Mouse (Mus musculus): ENCODE results near the gene Cyp26c1. TPM values are rescaled to one million over a fixed set of nuclear protein-coding genes. Genes with fewer than 3 reads are reported as not detected.

Gene Cyp26c1
- polyA plus RNA-seq, 1 experiment from 2014 or later = not detected

DNA sequence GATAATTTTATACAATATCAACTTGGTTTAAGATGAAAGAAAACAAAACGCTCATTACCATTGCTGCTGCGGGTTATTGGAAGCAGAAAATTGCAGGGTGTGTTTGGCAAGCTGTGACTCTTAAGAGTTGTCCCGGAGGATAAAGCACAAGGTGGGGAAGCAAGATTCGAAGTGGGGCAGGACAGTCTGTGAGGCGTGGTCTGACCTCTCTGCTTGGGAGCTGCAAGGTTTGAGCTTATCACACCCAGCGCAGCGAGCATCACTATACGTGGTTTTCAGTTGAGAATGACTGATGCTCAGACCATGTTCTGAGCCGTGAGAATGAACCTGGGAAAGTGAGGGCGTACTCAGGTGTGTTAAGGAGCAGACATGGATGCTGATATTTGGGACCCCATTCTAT is 29.3 kb downstream of the Cyp26c1 start:
- 78% methylated on average over 10 of the region's 10 CpGs for WGBS
- Histone ChIP-seq H3K4me2 (ENCODE audit: low read depth) (no peak overlapping the region), H3K9me3 (ENCODE audit: control insufficient read depth, low read length) (no peaks in the 10 kb centered on the region), H3K27me3 (ENCODE audit: control insufficient read depth, insufficient read depth, low read length) (no peaks in the 10 kb centered on the region), H3K4me1 (ENCODE audit: control insufficient read depth, insufficient read depth, low read length) (no peaks in the 10 kb centered on the region), H3K4me3 (ENCODE audit: low read depth, low read length) (no peak overlapping the region), H3K36me3 (ENCODE audit: control insufficient read depth, insufficient read depth, low read length) (no peaks in the 10 kb centered on the region), H3K9ac (ENCODE audit: low read length) (no peak overlapping the region), H3K27ac (ENCODE audit: low read depth, low read length) (no peak overlapping the region)
- ATAC-seq (ENCODE audit: insufficient read depth, low FRiP score, low TSS enrichment) = no peak
- no peak for DNase-seq (ENCODE audit: low spot score)

DNA sequence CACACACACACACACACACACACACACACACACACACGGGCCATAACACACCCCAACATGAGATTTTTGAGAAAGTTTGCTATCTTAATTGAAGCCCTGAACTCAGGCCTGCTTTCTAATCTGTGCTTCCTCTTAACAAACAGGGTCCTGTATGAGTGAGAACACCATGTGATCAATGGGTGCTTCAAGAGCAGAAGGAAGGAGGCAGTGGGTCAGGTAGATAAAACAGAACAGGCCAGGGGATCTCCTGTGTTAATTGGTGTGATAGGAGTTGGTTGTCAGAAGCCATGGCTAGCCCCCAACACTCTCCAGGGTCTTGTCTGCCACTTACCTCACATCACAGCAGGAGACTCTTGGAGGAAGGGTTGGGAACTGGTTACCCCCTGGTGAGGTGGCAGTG is 30.6 kb downstream of the Cyp26c1 start:
- no peaks in the 10 kb centered on the region for H3K4me1 ChIP-seq (ENCODE audit: control insufficient read depth, insufficient read depth, low read length)
- H3K27ac ChIP-seq (ENCODE audit: low read depth, low read length) = no peak overlapping the region
- no peak overlapping the region for H3K4me3 ChIP-seq (ENCODE audit: low read depth, low read length)
- DNase-seq (ENCODE audit: low spot score) (no peak), ATAC-seq (ENCODE audit: insufficient read depth, low FRiP score, low TSS enrichment) (no peak)
- WGBS = 75% methylated on average over 1 of the region's 1 CpGs
- no peak overlapping the region for H3K4me2 ChIP-seq (ENCODE audit: low read depth)
- H3K9me3 ChIP-seq (ENCODE audit: control insufficient read depth, low read length) = no peaks in the 10 kb centered on the region
- no peaks in the 10 kb centered on the region for H3K36me3 ChIP-seq (ENCODE audit: control insufficient read depth, insufficient read depth, low read length)
- H3K27me3 ChIP-seq (ENCODE audit: control insufficient read depth, insufficient read depth, low read length) = no peaks in the 10 kb centered on the region
- no peak overlapping the region for H3K9ac ChIP-seq (ENCODE audit: low read length)

DNA sequence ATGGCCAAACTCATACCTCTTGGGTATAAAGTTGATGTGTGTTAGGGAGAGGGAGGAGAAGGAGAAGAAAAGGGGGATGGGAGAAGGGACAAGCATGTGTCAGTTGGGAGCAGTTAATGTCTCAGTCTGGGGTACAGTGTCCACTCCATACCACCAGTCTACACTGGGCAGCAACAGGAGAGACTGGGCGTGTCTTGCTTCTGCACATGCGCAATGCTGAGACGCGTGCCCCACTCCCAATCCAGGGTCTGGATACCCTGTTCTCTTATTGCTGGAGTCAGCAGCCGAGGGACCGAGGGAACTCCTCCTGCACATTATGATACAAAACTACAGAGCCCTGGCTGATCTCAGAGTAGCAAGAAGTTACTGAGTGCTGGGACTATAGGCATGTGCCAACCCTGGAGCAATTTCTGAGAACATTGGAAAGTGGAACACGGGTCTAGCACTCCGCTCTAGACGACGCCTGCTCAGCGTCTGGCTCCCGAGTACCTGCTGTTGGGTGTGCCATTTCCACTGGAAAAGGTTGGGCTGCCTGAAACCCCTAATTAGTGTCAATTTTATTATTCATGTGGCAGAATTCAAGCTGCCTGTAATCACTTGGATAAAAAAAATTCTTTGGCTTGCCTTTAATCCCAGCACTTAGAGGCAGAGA is 31.3 kb downstream of the Cyp26c1 start:
- ATAC-seq (ENCODE audit: insufficient read depth, low FRiP score, low TSS enrichment) (no peak), DNase-seq (ENCODE audit: low spot score) (no peak)
- Histone ChIP-seq H3K27ac (ENCODE audit: low read depth, low read length) (no peak overlapping the region), H3K27me3 (ENCODE audit: control insufficient read depth, insufficient read depth, low read length) (no peaks in the 10 kb centered on the region), H3K9me3 (ENCODE audit: control insufficient read depth, low read length) (no peaks in the 10 kb centered on the region), H3K4me2 (ENCODE audit: low read depth) (no peak overlapping the region), H3K4me3 (ENCODE audit: low read depth, low read length) (no peak overlapping the region), H3K36me3 (ENCODE audit: control insufficient read depth, insufficient read depth, low read length) (no peaks in the 10 kb centered on the region), H3K4me1 (ENCODE audit: control insufficient read depth, insufficient read depth, low read length) (no peaks in the 10 kb centered on the region), H3K9ac (ENCODE audit: low read length) (no peak overlapping the region)
- 88% methylated on average over 12 of the region's 12 CpGs for WGBS

DNA sequence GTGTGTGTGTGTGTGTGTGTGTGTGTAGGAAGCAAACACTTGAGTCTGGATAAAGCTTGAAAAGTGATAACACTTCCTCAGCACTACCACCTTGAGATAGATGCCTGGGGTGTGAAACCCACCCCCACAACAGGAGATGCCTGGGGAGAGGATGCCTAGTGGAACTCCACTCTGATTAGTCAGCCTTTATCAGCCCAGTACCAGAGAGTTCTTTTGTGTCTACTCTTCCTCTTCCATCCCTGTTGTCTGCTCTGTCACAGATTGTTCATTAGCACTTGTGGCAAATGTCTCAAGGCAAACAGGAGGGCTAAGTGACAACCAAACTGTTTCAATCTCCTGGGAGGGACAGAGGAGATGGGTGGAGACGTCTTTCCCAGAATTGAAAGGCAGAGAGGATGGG is 33.8 kb downstream of the Cyp26c1 start:
- Histone ChIP-seq H3K27me3 (ENCODE audit: control insufficient read depth, insufficient read depth, low read length) (no peaks in the 10 kb centered on the region), H3K4me3 (ENCODE audit: low read depth, low read length) (no peak overlapping the region), H3K4me1 (ENCODE audit: control insufficient read depth, insufficient read depth, low read length) (no peaks in the 10 kb centered on the region), H3K9ac (ENCODE audit: low read length) (no peak overlapping the region), H3K9me3 (ENCODE audit: control insufficient read depth, low read length) (no peaks in the 10 kb centered on the region), H3K4me2 (ENCODE audit: low read depth) (no peak overlapping the region), H3K27ac (ENCODE audit: low read depth, low read length) (no peak overlapping the region), H3K36me3 (ENCODE audit: control insufficient read depth, insufficient read depth, low read length) (no peaks in the 10 kb centered on the region)
- ATAC-seq (ENCODE audit: insufficient read depth, low FRiP score, low TSS enrichment) = no peak
- 33% methylated on average over 1 of the region's 1 CpGs for WGBS
- DNase-seq (ENCODE audit: low spot score) = no peak

DNA sequence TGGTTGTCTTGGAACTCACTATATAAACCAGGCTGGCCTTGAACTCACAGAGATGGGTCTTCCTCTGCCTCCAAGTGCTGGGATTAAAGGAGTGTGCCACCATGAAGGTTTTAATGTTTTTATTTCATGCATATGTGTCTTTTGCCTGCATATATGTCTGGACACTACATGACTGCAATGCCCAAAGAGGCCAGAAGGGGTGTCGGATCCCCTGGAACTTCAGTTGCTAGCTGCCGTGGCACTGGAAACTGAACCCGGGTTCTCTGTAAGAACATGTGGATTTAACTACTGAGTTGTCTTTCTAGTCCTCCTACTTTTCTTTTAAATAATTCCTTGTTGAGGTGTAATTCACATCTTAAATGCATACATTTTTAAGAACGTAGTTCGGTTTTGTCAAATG is 39.2 kb downstream of the Cyp26c1 start:
- Histone ChIP-seq H3K4me1 (ENCODE audit: control insufficient read depth, insufficient read depth, low read length) (no peaks in the 10 kb centered on the region), H3K27me3 (ENCODE audit: control insufficient read depth, insufficient read depth, low read length) (no peaks in the 10 kb centered on the region), H3K9ac (ENCODE audit: low read length) (no peak overlapping the region), H3K27ac (ENCODE audit: low read depth, low read length) (no peak overlapping the region), H3K4me2 (ENCODE audit: low read depth) (no peak overlapping the region), H3K9me3 (ENCODE audit: control insufficient read depth, low read length) (no peaks in the 10 kb centered on the region), H3K36me3 (ENCODE audit: control insufficient read depth, insufficient read depth, low read length) (no peaks in the 10 kb centered on the region), H3K4me3 (ENCODE audit: low read depth, low read length) (no peak overlapping the region)
- DNase-seq (ENCODE audit: low spot score) = no peak
- no peak for ATAC-seq (ENCODE audit: insufficient read depth, low FRiP score, low TSS enrichment)
- WGBS = 96% methylated on average over 5 of the region's 5 CpGs

DNA sequence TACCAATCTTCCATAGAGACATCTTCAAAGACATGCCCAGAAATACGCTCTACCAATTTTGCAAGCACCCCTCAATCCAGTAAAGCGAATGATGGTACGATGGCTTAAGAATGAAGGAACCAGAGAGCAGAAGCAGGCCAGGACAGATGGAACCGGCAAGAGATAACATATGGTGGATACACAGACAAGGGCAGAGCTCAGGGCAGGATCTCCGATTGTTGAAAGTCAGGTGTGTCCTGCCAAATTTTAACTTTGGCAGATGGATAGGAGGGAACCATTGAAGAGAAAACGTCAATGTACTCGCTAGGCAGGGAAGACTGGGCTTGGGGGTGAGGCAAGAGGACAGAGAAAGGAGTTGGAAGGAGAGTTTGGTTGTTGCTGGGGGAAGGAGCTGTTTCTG is 41.2 kb downstream of the Cyp26c1 start:
- ATAC-seq (ENCODE audit: insufficient read depth, low FRiP score, low TSS enrichment) (no peak), DNase-seq (ENCODE audit: low spot score) (no peak)
- WGBS = 88% methylated on average over 7 of the region's 7 CpGs
- H3K9ac ChIP-seq (ENCODE audit: low read length) = no peak overlapping the region
- no peak overlapping the region for H3K4me2 ChIP-seq (ENCODE audit: low read depth)
- H3K27me3 ChIP-seq (ENCODE audit: control insufficient read depth, insufficient read depth, low read length) = no peaks in the 10 kb centered on the region
- H3K27ac ChIP-seq (ENCODE audit: low read depth, low read length) = no peak overlapping the region
- no peaks in the 10 kb centered on the region for H3K36me3 ChIP-seq (ENCODE audit: control insufficient read depth, insufficient read depth, low read length)
- no peaks in the 10 kb centered on the region for H3K9me3 ChIP-seq (ENCODE audit: control insufficient read depth, low read length)
- H3K4me1 ChIP-seq (ENCODE audit: control insufficient read depth, insufficient read depth, low read length) = no peaks in the 10 kb centered on the region
- H3K4me3 ChIP-seq (ENCODE audit: low read depth, low read length) = no peak overlapping the region

DNA sequence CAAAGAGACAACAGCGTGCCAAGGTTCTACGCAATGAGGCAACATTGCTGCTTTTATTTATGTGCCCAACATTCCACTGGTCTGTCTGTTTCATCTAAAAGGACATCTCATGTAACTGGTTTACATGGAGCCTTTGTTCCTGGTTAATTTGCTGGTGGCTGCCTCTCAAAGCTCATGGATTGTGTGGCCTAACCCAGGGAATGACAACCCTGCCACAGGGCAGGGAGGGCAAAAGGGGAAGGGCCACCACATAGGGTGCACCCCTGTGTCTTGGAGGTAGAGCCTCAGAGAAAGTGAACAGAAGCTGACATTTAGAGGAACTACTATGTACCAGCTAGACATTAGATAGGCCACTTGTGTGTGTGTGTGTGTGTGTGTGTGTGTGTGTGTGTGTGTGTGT is 42.0 kb downstream of the Cyp26c1 start:
- no peaks in the 10 kb centered on the region for H3K9me3 ChIP-seq (ENCODE audit: control insufficient read depth, low read length)
- no peaks in the 10 kb centered on the region for H3K4me1 ChIP-seq (ENCODE audit: control insufficient read depth, insufficient read depth, low read length)
- no peak overlapping the region for H3K4me2 ChIP-seq (ENCODE audit: low read depth)
- WGBS = 97% methylated on average over 2 of the region's 2 CpGs
- no peak overlapping the region for H3K9ac ChIP-seq (ENCODE audit: low read length)
- H3K36me3 ChIP-seq (ENCODE audit: control insufficient read depth, insufficient read depth, low read length) = no peaks in the 10 kb centered on the region
- no peak overlapping the region for H3K27ac ChIP-seq (ENCODE audit: low read depth, low read length)
- no peaks in the 10 kb centered on the region for H3K27me3 ChIP-seq (ENCODE audit: control insufficient read depth, insufficient read depth, low read length)
- H3K4me3 ChIP-seq (ENCODE audit: low read depth, low read length) = no peak overlapping the region
- ATAC-seq (ENCODE audit: insufficient read depth, low FRiP score, low TSS enrichment) (no peak), DNase-seq (ENCODE audit: low spot score) (no peak)

DNA sequence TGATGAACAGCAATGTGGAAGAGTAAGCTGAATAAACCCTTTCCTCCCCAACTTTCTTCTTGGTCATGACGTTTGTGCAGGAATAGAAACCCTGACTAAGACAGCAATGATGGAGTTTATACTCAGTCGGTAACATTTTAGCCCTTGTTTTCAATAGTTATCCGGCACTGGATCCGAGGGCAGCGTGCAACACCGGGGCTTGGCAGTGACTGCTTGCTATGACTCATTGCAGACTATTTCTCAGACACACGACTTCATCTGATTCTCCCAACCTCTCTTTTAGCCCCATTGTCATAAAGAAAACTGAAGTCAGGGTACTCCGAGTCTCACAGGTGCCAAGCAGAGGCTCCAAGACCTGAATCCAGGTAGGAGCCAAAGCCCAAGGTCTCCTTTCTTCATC is 50.0 kb downstream of the Cyp26c1 start:
- H3K27me3 ChIP-seq (ENCODE audit: control insufficient read depth, insufficient read depth, low read length) = no peaks in the 10 kb centered on the region
- no peak for ATAC-seq (ENCODE audit: insufficient read depth, low FRiP score, low TSS enrichment)
- H3K9me3 ChIP-seq (ENCODE audit: control insufficient read depth, low read length) = no peaks in the 10 kb centered on the region
- no peak overlapping the region for H3K27ac ChIP-seq (ENCODE audit: low read depth, low read length)
- H3K4me1 ChIP-seq (ENCODE audit: control insufficient read depth, insufficient read depth, low read length) = no peaks in the 10 kb centered on the region
- 91% methylated on average over 8 of the region's 8 CpGs for WGBS
- no peak overlapping the region for H3K9ac ChIP-seq (ENCODE audit: low read length)
- H3K4me2 ChIP-seq (ENCODE audit: low read depth) = no peak overlapping the region
- no peak overlapping the region for H3K4me3 ChIP-seq (ENCODE audit: low read depth, low read length)
- no peak for DNase-seq (ENCODE audit: low spot score)
- H3K36me3 ChIP-seq (ENCODE audit: control insufficient read depth, insufficient read depth, low read length) = no peaks in the 10 kb centered on the region

DNA sequence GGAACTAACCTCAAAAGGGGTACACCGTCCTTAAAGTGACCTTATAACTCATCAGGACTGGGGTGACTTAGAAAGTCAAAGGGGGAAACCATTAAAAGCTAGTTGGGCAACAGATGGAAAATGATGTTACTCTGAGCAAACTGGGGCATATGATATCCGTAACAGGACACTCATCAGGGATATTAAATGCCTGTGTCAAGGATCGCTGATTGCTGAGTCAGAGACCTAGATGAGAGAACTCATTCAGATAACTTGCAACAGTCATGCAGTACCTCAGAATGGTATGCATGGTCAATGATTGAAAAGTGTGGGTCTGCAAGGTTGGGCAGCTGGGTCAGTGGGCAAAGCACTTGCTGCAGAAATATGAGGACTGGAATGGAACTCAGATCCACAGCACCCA is 53.2 kb downstream of the Cyp26c1 start:
- no peak for DNase-seq (ENCODE audit: low spot score)
- Histone ChIP-seq H3K36me3 (ENCODE audit: control insufficient read depth, insufficient read depth, low read length) (no peaks in the 10 kb centered on the region), H3K9me3 (ENCODE audit: control insufficient read depth, low read length) (no peaks in the 10 kb centered on the region), H3K4me2 (ENCODE audit: low read depth) (no peak overlapping the region), H3K4me3 (ENCODE audit: low read depth, low read length) (no peak overlapping the region), H3K9ac (ENCODE audit: low read length) (no peak overlapping the region), H3K4me1 (ENCODE audit: control insufficient read depth, insufficient read depth, low read length) (no peaks in the 10 kb centered on the region), H3K27me3 (ENCODE audit: control insufficient read depth, insufficient read depth, low read length) (no peaks in the 10 kb centered on the region), H3K27ac (ENCODE audit: low read depth, low read length) (no peak overlapping the region)
- ATAC-seq (ENCODE audit: insufficient read depth, low FRiP score, low TSS enrichment) = no peak
- WGBS = 91% methylated on average over 3 of the region's 3 CpGs
